Mouse (Mus musculus): ENCODE data around the gene Slc9c1. TPM values are rescaled to one million over a fixed set of nuclear protein-coding genes. Genes with fewer than 3 reads are reported as not detected.

The Slc9c1 gene
- polyA plus RNA-seq, 1 experiment from 2014 or later, result not detected

DNA sequence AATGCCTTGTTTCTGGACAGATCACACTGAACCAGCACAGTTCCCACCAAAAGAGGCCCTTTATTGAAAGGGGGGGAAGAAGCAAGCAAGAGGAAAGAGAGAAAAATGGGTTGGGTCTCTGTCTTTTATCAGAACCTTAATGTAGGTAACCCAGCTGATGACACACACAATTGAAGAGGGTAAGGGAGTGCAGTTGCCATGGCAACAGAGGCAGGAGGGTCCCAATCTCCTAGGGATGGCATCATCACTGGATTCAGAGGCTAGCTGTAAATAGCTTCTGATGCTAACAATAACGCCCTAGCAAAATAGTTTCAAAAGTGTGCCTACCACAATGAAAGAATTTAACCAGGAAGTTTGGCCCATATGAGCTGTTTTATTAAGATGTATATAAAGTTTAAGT, 58.5 kb downstream of the Slc9c1 start:
- H3K4me1 ChIP-seq, result no peaks in the 10 kb centered on the region
- no peak for DNase-seq (ENCODE audit: low spot score)
- no peaks in the 10 kb centered on the region for H3K36me3 ChIP-seq
- no peak overlapping the region for H3K27ac ChIP-seq
- H3K4me3 ChIP-seq, result no peak overlapping the region
- no peaks in the 10 kb centered on the region for H3K27me3 ChIP-seq (ENCODE audit: low read depth, poor library complexity, severe bottlenecking)
- H3K9me3 ChIP-seq (replicated peaks), result no peaks in the 10 kb centered on the region
- WGBS, result 87% methylated on average over 1 of the region's 1 CpGs

GRCm38 (mm10) chr16:45595494-45595893, 60.4 kb downstream of the Slc9c1 start:
- Histone ChIP-seq H3K27ac (no peak overlapping the region), H3K4me1 (peaks cover 5% of the 10 kb centered on the region), H3K9me3 (replicated peaks) (no peaks in the 10 kb centered on the region), H3K27me3 (ENCODE audit: low read depth, poor library complexity, severe bottlenecking) (no peaks in the 10 kb centered on the region), H3K36me3 (no peaks in the 10 kb centered on the region), H3K4me3 (no peak overlapping the region)
- no peak for DNase-seq (ENCODE audit: low spot score)

GRCm38 (mm10) chr16:45608481-45608954, 73.4 kb downstream of the Slc9c1 start:
- Histone ChIP-seq H3K27me3 (ENCODE audit: low read depth, poor library complexity, severe bottlenecking) (no peaks in the 10 kb centered on the region), H3K9me3 (replicated peaks) (no peaks in the 10 kb centered on the region), H3K4me1 (0 out of 2 replicates have a peak, but pooled peaks cover 6% of the 10 kb centered on the region), H3K4me3 (no peak overlapping the region), H3K36me3 (no peaks in the 10 kb centered on the region), H3K27ac (no peak overlapping the region)
- 45% methylated on average over 4 of the region's 4 CpGs for WGBS
- DNase-seq (ENCODE audit: low spot score), result no peak

GRCm38 (mm10) chr16:45609300-45609699, 74.2 kb downstream of the Slc9c1 start:
- 82% methylated on average over 3 of the region's 3 CpGs for WGBS
- no peak overlapping the region for H3K27ac ChIP-seq

GRCm38 (mm10) chr16:45610267-45610666, 75.2 kb downstream of the Slc9c1 start, which contains the start of gene Gcsam:
TSS of gene Gcsam (plus strand) at chr16:45610380.
- no peak within 1 kb of the TSS for H3K27ac ChIP-seq
- no peak for DNase-seq (ENCODE audit: low spot score)
- H3K27me3 ChIP-seq (ENCODE audit: low read depth, poor library complexity, severe bottlenecking), result no peaks in the 10 kb centered on the region
- 0 out of 2 replicates have a peak, but pooled peaks cover 6% of the 10 kb centered on the region for H3K4me1 ChIP-seq
- no peaks in the 10 kb centered on the region for H3K36me3 ChIP-seq
- WGBS, result 78% methylated on average over 4 of the region's 4 CpGs
- H3K9me3 ChIP-seq (replicated peaks), result no peaks in the 10 kb centered on the region
- no peak within 1 kb of the TSS for H3K4me3 ChIP-seq

More at GRCm38 (mm10) chr16:45609300-45609699, 74.2 kb downstream of the Slc9c1 start:
- Histone ChIP-seq H3K27me3 (ENCODE audit: low read depth, poor library complexity, severe bottlenecking) (no peaks in the 10 kb centered on the region), H3K4me1 (0 out of 2 replicates have a peak, but pooled peaks cover 6% of the 10 kb centered on the region), H3K9me3 (replicated peaks) (no peaks in the 10 kb centered on the region), H3K36me3 (no peaks in the 10 kb centered on the region), H3K4me3 (no peak overlapping the region)
- DNase-seq (ENCODE audit: low spot score), result no peak

DNA sequence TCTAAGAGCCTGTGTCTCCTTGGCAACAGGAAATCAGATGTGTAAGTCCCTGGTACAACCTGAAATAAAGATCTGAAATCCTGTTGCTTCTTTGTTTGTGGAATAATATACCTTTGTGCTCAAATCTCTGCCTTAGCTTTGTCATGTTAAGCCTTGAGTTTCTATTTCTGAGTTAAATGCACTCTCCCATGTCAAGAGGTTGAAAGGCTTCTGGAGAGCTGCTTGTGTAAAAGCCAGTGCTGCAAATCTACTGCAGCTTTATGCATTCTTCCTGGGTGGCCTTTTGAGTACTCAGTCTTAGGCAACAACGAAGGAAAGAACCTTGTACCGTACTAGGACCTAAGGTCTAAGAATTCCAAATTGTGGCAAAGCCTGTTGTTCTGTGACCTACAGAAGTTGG, 78.1 kb downstream of the Slc9c1 start:
- no peaks in the 10 kb centered on the region for H3K27me3 ChIP-seq (ENCODE audit: low read depth, poor library complexity, severe bottlenecking)
- no peak overlapping the region for H3K27ac ChIP-seq
- WGBS, result 81% methylated on average over 2 of the region's 2 CpGs
- H3K4me3 ChIP-seq, result no peak overlapping the region
- H3K36me3 ChIP-seq, result no peaks in the 10 kb centered on the region
- 0 out of 2 replicates have a peak, but pooled peaks cover 6% of the 10 kb centered on the region for H3K4me1 ChIP-seq
- DNase-seq (ENCODE audit: low spot score), result no peak
- H3K9me3 ChIP-seq (replicated peaks), result no peaks in the 10 kb centered on the region

DNA sequence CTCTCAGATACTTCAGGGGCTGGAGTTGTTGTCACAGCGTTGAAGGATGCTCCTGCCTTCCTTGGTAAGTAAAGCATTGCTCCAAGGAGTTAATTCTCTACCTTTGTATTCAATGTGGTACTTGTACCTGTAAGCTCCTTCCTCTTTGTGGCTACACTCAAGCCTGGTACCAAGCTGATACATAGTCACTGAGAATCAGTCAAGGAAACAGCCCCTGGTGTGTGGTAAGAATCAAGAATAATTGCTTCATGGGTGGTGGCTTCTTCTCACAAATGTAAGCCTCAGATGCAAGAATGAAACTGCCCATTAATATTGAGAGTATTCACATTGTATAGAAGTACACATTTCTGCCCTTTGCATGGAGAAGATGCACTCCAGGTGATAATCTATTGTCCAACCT, 80.8 kb downstream of the Slc9c1 start:
- DNase-seq (ENCODE audit: low spot score), result no peak
- WGBS, result 85% methylated on average over 1 of the region's 1 CpGs

DNA sequence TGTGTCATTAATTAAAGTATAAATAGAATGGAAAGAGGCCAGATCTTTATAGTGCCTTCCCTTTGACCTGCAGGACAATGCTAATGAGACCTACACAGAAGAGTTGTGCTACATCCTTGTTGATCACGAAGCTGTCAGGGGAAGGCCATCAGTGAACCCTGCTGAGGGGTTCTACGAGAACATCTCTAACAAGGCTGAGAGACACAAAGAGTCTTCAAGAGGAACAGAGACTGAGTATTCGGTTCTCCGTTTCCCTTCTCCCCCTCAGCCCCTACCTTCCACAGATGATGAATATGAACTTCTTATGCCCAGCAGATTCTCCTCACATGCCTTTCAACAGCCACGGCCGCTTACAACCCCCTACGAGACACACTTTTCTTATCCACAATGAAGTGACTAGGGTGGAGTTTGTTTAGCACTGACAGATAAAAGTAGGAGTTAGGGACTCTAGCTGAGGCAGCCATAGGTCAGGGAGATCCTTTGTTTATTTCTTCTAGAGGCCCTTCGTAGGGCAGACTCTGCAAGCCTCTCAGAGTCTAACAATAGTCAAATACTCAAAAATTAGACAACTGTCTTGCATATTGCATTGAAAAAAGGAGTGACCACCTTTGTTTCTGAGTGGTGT, 84.8 kb downstream of the Slc9c1 start:
- Histone ChIP-seq H3K4me1 (no peaks in the 10 kb centered on the region), H3K27me3 (ENCODE audit: low read depth, poor library complexity, severe bottlenecking) (no peaks in the 10 kb centered on the region), H3K9me3 (replicated peaks) (no peaks in the 10 kb centered on the region), H3K4me3 (no peak overlapping the region), H3K27ac (no peak overlapping the region), H3K36me3 (no peaks in the 10 kb centered on the region)
- DNase-seq (ENCODE audit: low spot score), result no peak
- 78% methylated on average over 8 of the region's 8 CpGs for WGBS

More for the DNA sequence above, 80.8 kb downstream of the Slc9c1 start:
- H3K9me3 ChIP-seq (replicated peaks), result no peaks in the 10 kb centered on the region
- no peaks in the 10 kb centered on the region for H3K27me3 ChIP-seq (ENCODE audit: low read depth, poor library complexity, severe bottlenecking)
- H3K36me3 ChIP-seq, result no peaks in the 10 kb centered on the region
- H3K27ac ChIP-seq, result no peak overlapping the region
- no peak overlapping the region for H3K4me3 ChIP-seq
- H3K4me1 ChIP-seq, result no peaks in the 10 kb centered on the region

DNA sequence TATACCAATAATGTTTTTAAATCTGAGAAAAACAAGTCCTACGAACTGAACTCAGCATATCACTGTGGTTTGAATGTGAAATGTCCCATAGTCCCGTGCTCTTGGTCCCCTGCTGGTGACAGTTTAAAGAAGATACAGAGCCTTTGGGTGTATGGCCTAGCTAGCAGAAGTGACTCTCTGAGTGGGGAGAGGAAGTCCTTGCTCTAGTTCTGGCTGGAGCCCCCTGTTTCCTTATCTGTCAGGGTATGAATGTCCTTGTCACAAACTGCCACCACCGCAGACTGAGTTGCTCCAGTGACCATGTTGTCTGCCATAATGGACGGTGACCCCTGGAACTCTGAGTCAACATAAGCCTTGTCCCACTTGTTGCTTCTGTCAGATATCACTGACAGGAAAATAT, 88.1 kb downstream of the Slc9c1 start:
- no peak for DNase-seq (ENCODE audit: low spot score)
- H3K4me1 ChIP-seq, result no peaks in the 10 kb centered on the region
- no peaks in the 10 kb centered on the region for H3K9me3 ChIP-seq (replicated peaks)
- H3K27ac ChIP-seq, result no peak overlapping the region
- WGBS, result 92% methylated on average over 4 of the region's 4 CpGs
- H3K36me3 ChIP-seq, result no peaks in the 10 kb centered on the region
- no peak overlapping the region for H3K4me3 ChIP-seq
- H3K27me3 ChIP-seq (ENCODE audit: low read depth, poor library complexity, severe bottlenecking), result no peaks in the 10 kb centered on the region

- 95% methylated on average over 2 of the region's 2 CpGs for WGBS
- H3K27me3 ChIP-seq (ENCODE audit: low read depth, poor library complexity, severe bottlenecking), result no peaks in the 10 kb centered on the region
- H3K27ac ChIP-seq, result no peak overlapping the region
- no peaks in the 10 kb centered on the region for H3K36me3 ChIP-seq
- H3K4me1 ChIP-seq, result no peaks in the 10 kb centered on the region
- H3K4me3 ChIP-seq, result no peak overlapping the region
- H3K9me3 ChIP-seq (replicated peaks), result no peaks in the 10 kb centered on the region
- DNase-seq (ENCODE audit: low spot score), result no peak
Measured at GRCm38 (mm10) chr16:45624791-45625190, 89.7 kb downstream of the Slc9c1 start.

DNA sequence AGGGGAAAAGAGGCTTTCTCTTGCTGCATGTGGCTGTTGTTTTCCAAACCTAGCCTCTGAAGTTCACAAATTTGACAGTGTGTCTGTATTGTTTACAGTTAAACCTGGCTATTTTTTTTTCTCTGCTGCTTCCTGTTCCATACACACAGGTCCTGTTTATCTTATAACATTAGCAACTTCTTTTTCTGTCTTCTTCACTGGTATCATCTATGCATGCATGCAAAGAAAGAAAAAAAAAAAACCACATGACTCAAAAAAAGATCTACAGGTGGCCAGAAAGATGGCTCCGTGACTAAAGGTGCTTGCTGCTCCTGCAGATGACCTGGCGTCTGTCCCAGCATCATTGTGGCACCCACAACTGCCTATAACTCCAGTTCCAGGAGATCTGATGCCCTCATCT, 90.2 kb downstream of the Slc9c1 start:
- no peaks in the 10 kb centered on the region for H3K36me3 ChIP-seq
- H3K9me3 ChIP-seq (replicated peaks), result no peaks in the 10 kb centered on the region
- H3K27ac ChIP-seq, result no peak overlapping the region
- DNase-seq (ENCODE audit: low spot score), result no peak
- H3K4me3 ChIP-seq, result no peak overlapping the region
- WGBS, result 89% methylated on average over 2 of the region's 2 CpGs
- no peaks in the 10 kb centered on the region for H3K27me3 ChIP-seq (ENCODE audit: low read depth, poor library complexity, severe bottlenecking)
- H3K4me1 ChIP-seq, result no peaks in the 10 kb centered on the region

GRCm38 (mm10) chr16:45629497-45630105, 94.5 kb downstream of the Slc9c1 start:
- no peak for DNase-seq (ENCODE audit: low spot score)
- Histone ChIP-seq H3K4me3 (no peak overlapping the region), H3K4me1 (no peaks in the 10 kb centered on the region), H3K27ac (no peak overlapping the region), H3K36me3 (no peaks in the 10 kb centered on the region), H3K9me3 (replicated peaks) (no peaks in the 10 kb centered on the region), H3K27me3 (ENCODE audit: low read depth, poor library complexity, severe bottlenecking) (no peaks in the 10 kb centered on the region)
- 82% methylated on average over 8 of the region's 8 CpGs for WGBS

DNA sequence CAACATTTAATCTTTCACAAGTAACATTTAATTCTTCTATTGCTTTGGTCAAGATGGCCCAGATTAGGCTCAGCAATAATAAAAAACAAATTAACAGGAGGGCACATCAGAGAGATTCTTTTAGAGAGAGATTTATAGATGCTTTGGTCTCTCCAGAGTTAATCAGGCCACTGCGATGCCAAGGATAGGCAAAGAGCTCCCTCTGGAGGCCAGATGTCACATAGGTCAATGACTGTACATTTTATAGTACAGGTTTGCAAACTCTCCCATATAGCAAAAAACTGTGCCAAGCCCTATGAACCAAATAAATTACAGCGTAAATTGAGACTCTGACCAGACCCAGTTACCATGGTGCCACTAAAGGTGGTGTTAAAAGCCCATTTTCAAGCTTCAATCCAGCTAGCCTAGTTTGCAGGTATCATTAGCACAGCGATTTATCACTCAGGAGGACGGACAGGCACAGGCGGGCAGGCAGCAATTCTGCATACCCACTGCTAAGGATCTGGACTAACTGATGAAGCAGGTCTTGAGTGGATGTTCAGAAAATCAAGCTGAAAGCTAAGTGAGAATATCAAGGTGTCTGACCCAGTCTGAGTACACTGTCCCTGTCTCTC, 95.3 kb downstream of the Slc9c1 start:
- 52% methylated on average over 5 of the region's 5 CpGs for WGBS
- H3K27ac ChIP-seq, result no peak overlapping the region
- no peak overlapping the region for H3K4me3 ChIP-seq
- no peaks in the 10 kb centered on the region for H3K27me3 ChIP-seq (ENCODE audit: low read depth, poor library complexity, severe bottlenecking)
- H3K9me3 ChIP-seq (replicated peaks), result no peaks in the 10 kb centered on the region
- no peaks in the 10 kb centered on the region for H3K36me3 ChIP-seq
- H3K4me1 ChIP-seq, result no peaks in the 10 kb centered on the region
- peak; percentile 66 for DNase-seq (ENCODE audit: low spot score)
